Mouse (Mus musculus) leukemia stem cell, adult 10-12 weeks (primary cell): ENCODE data around the gene A030003K21Rik. TPM values are rescaled to one million over a fixed set of nuclear protein-coding genes. Genes with fewer than 3 reads are reported as not detected.

Experiments used
- polyA plus RNA-seq: library from polyadenylated mRNA; stranded (reverse); fragments of >175 nt; gene quantifications from 2 replicates; pipeline ENCODE4 v1.2.3, GENCODE M21; 2012; ENCODE audit warnings: low replicate concordance

Gene A030003K21Rik
- polyA plus RNA-seq: not detected in 2 replicates

DNA sequence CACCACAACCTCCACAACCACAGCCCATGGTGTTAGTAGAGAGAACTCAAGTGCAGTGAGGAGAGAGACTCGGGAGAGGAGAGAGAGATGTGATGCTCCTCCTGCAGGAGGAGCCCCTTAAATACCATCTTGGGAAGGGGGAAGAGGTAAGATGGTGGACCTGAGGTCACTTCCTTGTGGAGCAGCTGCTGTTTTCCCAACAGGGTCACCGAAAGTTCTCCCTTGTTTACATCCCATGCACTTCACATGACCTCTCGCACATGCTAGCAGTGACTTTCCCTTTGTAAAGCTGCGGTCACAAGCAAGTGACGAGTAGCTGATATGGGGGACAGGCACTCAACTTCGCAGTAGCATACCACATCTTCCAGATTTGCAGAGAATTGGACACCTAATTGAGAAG, at the start of gene A030003K21Rik:
TSS of gene A030003K21Rik (minus strand) at position 94 of the 400 bp plus-strand sequence.

DNA sequence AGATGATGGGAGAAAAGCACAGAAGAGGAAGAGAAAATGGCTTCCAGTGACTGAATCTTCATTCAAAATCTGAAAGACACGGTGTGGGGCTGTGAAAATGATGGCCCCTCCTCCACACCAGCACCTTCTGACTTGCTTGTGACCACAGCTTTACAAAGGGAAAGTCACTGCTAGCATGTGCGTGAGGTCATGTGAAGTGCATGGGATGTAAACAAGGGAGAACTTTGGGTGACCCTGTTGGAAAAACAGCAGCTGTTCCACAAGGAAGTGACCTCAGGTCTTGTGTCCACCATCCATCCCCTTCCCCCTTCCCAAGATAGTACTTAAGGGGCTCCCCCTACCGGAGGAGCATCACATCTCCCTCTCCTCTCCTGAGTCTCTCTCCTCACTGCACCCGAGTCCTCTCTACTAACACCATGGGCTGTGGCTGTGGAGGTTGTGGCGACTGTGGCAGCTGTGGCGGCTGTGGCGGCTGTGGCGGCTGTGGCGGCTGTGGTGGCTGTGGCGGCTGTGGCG, 16.7 kb upstream of the A030003K21Rik start, which contains the start of gene Gm47955:
TSS of gene Gm47955 (plus strand) at position 417 of the 516 bp plus-strand sequence.

DNA sequence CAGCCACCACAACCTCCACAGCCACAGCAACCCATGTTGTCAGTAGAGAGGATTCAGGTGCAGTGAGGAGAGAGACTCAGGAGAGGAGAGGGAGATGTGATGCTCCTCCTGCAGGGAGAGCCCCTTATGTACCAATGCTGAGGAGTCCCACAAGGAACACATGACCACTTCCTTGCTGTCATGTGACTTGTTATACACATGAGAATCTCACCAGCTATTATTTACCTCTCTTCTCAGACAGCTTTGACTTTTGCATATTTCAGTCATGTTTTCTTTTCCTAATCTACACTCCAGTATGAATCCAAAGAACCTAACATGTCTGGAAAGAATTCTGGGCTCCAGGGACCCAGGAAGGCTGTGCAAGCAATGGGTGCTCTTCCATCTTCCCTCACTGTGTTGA, 12.7 kb upstream of the A030003K21Rik start, which contains the start of gene Gm7544:
TSS of gene Gm7544 (minus strand) at position 101 of the 400 bp plus-strand sequence.

GRCm38 (mm10) chr1:82931326-82931725, 11.9 kb downstream of the A030003K21Rik start, which contains the start of gene Gm6217:
Gene Gm6217, minus strand, starts transcription at chr1:82931399.

GRCm38 (mm10) chr1:82924650-82925049, 18.5 kb downstream of the A030003K21Rik start, which contains the start of gene A030014E15Rik:
Gene A030014E15Rik, plus strand, starts transcription at chr1:82924917.

DNA sequence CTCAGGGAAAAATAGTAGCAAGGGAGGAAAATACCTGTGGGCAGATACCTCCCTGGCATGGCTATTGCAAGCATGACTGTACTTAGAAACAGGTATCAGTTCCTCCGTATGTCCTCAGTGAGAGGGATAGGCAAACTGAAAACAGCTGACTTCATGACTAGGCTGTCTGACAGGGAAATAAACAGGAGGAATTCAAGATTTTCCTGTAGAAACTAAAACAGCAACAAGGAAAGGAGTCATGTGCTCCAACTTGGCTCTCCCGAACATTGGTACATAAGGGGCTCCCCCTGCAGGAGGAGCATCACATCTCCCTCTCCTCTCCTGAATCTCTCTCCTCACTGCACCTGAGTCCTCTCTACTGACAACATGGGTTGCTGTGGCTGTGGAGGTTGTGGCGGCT, 30.2 kb downstream of the A030003K21Rik start, which contains the start of gene A030005L19Rik:
TSS of gene A030005L19Rik (plus strand) at position 301 of the 400 bp plus-strand sequence.

Other genes starting within 250 kb of the A030003K21Rik start
- 180 and 389 TPM in 2 replicates for gene Mff, start 218.5 kb downstream of the A030003K21Rik start, polyA plus RNA-seq
- 0.11 TPM in 1 of 2 replicates, not detected in the other for gene Tm4sf20, start 174.9 kb downstream of the A030003K21Rik start, polyA plus RNA-seq
- not detected in 2 replicates for gene Gm47791, start 172.1 kb downstream of the A030003K21Rik start, polyA plus RNA-seq
- gene Agfg1, start 103.9 kb downstream of the A030003K21Rik start, polyA plus RNA-seq: 12.8 and 21.1 TPM in 2 replicates
- 0.24 and 0.71 TPM in 2 replicates for gene A030005L19Rik, start 30.1 kb downstream of the A030003K21Rik start, polyA plus RNA-seq
- not detected in 2 replicates for gene A030014E15Rik, start 18.5 kb downstream of the A030003K21Rik start, polyA plus RNA-seq
- gene Gm6217, start 12.0 kb downstream of the A030003K21Rik start, polyA plus RNA-seq: not detected in 2 replicates
- not detected in 2 replicates for gene Gm7544, start 12.6 kb upstream of the A030003K21Rik start, polyA plus RNA-seq
- gene Gm47955, start 16.9 kb upstream of the A030003K21Rik start, polyA plus RNA-seq: not detected in 2 replicates
- not detected in 2 replicates for gene Gm47959, start 57.2 kb upstream of the A030003K21Rik start, polyA plus RNA-seq
- 0.09 TPM in 1 of 2 replicates, not detected in the other for gene Slc19a3, start 95.1 kb upstream of the A030003K21Rik start, polyA plus RNA-seq
- gene Krtap28-10, start 99.1 kb upstream of the A030003K21Rik start, polyA plus RNA-seq: not detected in 2 replicates
- gene Gm47969, start 101.5 kb upstream of the A030003K21Rik start, polyA plus RNA-seq: not detected in 2 replicates
- not detected in 2 replicates for gene A030005K14Rik, start 116.0 kb upstream of the A030003K21Rik start, polyA plus RNA-seq
- gene Krtap28-13, start 117.5 kb upstream of the A030003K21Rik start, polyA plus RNA-seq: not detected in 2 replicates
- gene Ccl20, start 173.4 kb upstream of the A030003K21Rik start, polyA plus RNA-seq: not detected in 2 replicates
- gene Daw1, start 216.4 kb upstream of the A030003K21Rik start, polyA plus RNA-seq: not detected in 2 replicates